ENCODE assay signal across 8 mouse cellular contexts in the genomic region with DNA sequence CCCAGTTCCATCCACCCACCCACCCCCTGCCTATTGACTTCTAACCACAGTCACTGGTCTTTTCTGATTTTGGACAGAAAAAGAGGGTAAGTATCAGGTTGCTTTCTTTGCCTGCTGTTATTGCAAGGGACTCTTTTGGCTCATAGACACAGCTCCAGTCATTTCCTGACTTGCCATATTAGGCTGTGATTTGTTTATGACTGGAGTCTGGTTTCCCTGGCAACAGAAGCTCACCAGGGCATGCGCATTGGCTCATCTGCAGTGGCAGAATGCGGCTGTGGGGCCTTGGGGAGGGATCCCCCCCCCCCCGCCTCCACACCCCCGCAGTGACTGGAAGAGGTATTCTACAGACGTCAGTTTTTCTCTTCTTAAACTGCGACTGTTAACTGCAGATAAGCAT.
DNase-seq lines count a peak whose midpoint lies in the region; ATAC-seq lines count a peak whose summit lies in the region.

No protein-coding gene starts in this region.

- H3K4me1 ChIP-seq in stomach, embryonic 16.5 days (ENCODE audit: control insufficient read depth, insufficient read depth, low read length): no peaks in the 10 kb centered on the region

- H3K9ac ChIP-seq in stomach, embryonic 16.5 days (ENCODE audit: low read length): no peak overlapping the region

- WGBS in stomach, embryonic 16.5 days: 22% methylated on average over 6 of the region's 6 CpGs

- DNase-seq in adrenal gland, postnatal 14 days: peak; percentile 3
- no peak for DNase-seq in adrenal gland, adult 18-20 months (ENCODE audit: low spot score in 2 of 2)
- peak; percentile 5 for DNase-seq in ovary, adult 18-20 months (ENCODE audit: low spot score)
- DNase-seq in ovary, postnatal 10 days (ENCODE audit: low spot score): no peak
- peak; percentile 36 for DNase-seq in layer of hippocampus, adult 11-12 months (ENCODE audit: low spot score)
- DNase-seq in lung, postnatal 36 days: peak; percentile 5
- no peak for DNase-seq in testis, postnatal 14 days (ENCODE audit: low spot score)

- no peaks in the 10 kb centered on the region for H3K27me3 ChIP-seq in stomach, embryonic 16.5 days (ENCODE audit: control insufficient read depth, insufficient read depth, low read length)

- H3K4me3 ChIP-seq in stomach, embryonic 16.5 days (replicated peaks; ENCODE audit: low read length): no peak overlapping the region; the same call in 1 of the 2 replicates

- no peak overlapping the region for H3K27ac ChIP-seq in stomach, embryonic 16.5 days (ENCODE audit: low read length)

- ATAC-seq in stomach, embryonic 16.5 days (ENCODE audit: insufficient read depth, low FRiP score): peak; percentile 68; the same call in 1 of the 2 replicates

- H3K36me3 ChIP-seq in stomach, embryonic 16.5 days (ENCODE audit: control insufficient read depth, insufficient read depth, low read length): no peaks in the 10 kb centered on the region

- H3K9me3 ChIP-seq in stomach, embryonic 16.5 days (replicated peaks; ENCODE audit: control insufficient read depth, low read length): no peaks in the 10 kb centered on the region

- 0 out of 2 replicates have a peak overlapping the region, but pooled peaks have one; percentile 29 for H3K4me2 ChIP-seq in stomach, embryonic 16.5 days (ENCODE audit: low read depth, low read length)

Comparison
In these comparisons a context has a peak if more than half of its experiments do, and no peak if none do; other contexts are left out.
1. DNase-seq: peak in adrenal gland, postnatal 14 days (single experiment), ovary, adult 18-20 months (single experiment), layer of hippocampus, adult 11-12 months (single experiment) and lung, postnatal 36 days (single experiment); none in adrenal gland, adult 18-20 months (0 of 2), ovary, postnatal 10 days (single experiment) and testis, postnatal 14 days (single experiment).